Mouse (Mus musculus) embryonic stem cell, embryonic (primary cell): ENCODE measurements at regions not wholly inside any gene's neighbourhood (a gene's known extent, or its start where the extent isn't known, plus 50 kb on each side); places are given as distances from the start of the nearest gene placed in this dataset.

Source experiments
- CTCF ChIA-PET, 4 experiments: fragments of 300-600 bp in 2 of 4; fragments of 350-600 bp in 2 of 4; sonication (Branson Sonifier 250); formaldehyde crosslinking; loops; one replicate each; lab custom pipeline; 2022; ENCODE audit warnings: inconsistent platforms in 2 of 4; lab: Charles Lee
- POLR2A ChIA-PET, 4 experiments: fragments of 300-600 bp in 2 of 4; fragments of 350-600 bp in 2 of 4; sonication (Branson Sonifier 250); formaldehyde crosslinking; loops; one replicate each; lab custom pipeline; 2022; ENCODE audit warnings: antibody characterized with exemption in 4 of 4, inconsistent platforms in 1 of 4; lab: Charles Lee

- POLR2A ChIA-PET: interaction anchor here in 1 of 4 experiments (1.3 kb wide), 1 partner anchor 9 kb away, joined by 3 read pairs; no protein-coding TSS in a partner anchor
These were observed 376.2 kb downstream of the Rps24 start for GRCm38 (mm10) chr14:24863116-24863515.

GRCm38 (mm10) chr14:24865579-24866230 is 378.8 kb downstream of the Rps24 start:
- ChIA-PET POLR2A (interaction anchor here in 1 of 4 experiments (1.1 kb wide), 1 partner anchor 368 kb away, joined by 3 read pairs; no protein-coding TSS in a partner anchor), CTCF (no interaction called here)

More at GRCm38 (mm10) chr14:24863116-24863515, 376.2 kb downstream of the Rps24 start:
- CTCF ChIA-PET: no interaction called here

- ChIA-PET CTCF (interaction anchor here in 1 of 4 experiments (0.6 kb wide), 1 partner anchor 876 kb away, joined by 5 read pairs; no protein-coding TSS in a partner anchor), POLR2A (no interaction called here)
These were observed 380.9 kb downstream of the Rps24 start for GRCm38 (mm10) chr14:24867816-24868215.

GRCm38 (mm10) chr14:24868756-24869155 is 381.8 kb downstream of the Rps24 start:
- POLR2A ChIA-PET: no interaction called here
- CTCF ChIA-PET: no interaction called here

GRCm38 (mm10) chr14:24870246-24870645 is 383.3 kb downstream of the Rps24 start:
- ChIA-PET POLR2A (no interaction called here), CTCF (no interaction called here)

GRCm38 (mm10) chr14:24871392-24871998 is 384.6 kb downstream of the Rps24 start:
- POLR2A ChIA-PET: no interaction called here
- CTCF ChIA-PET: no interaction called here

- POLR2A ChIA-PET: interaction anchor here in 2 of 4 experiments (0.7 to 1.0 kb wide), 3 partner anchors 11 to 374 kb away, joined by 3 to 4 read pairs (median 4); no protein-coding TSS in a partner anchor
These were observed 386.0 kb downstream of the Rps24 start for GRCm38 (mm10) chr14:24872931-24873330.

GRCm38 (mm10) chr14:24873406-24873805 is 386.5 kb downstream of the Rps24 start:
- POLR2A ChIA-PET: interaction anchor here in 1 of 4 experiments (1.0 kb wide), 1 partner anchor 11 kb away, joined by 4 read pairs; no protein-coding TSS in a partner anchor
- CTCF ChIA-PET: no interaction called here

More at GRCm38 (mm10) chr14:24872931-24873330, 386.0 kb downstream of the Rps24 start:
- CTCF ChIA-PET: interaction anchor here (0.6 to 0.7 kb wide), 5 partner anchors 72 to 172 kb away, joined by 3 to 14 read pairs (median 5); no protein-coding TSS in a partner anchor

GRCm38 (mm10) chr14:24874426-24875155 is 387.7 kb downstream of the Rps24 start:
- CTCF ChIA-PET: interaction anchor here in 2 of 4 experiments (0.5 to 0.7 kb wide), 2 partner anchors 366 to 1269 kb away, joined by 3 read pairs; no protein-coding TSS in a partner anchor
- POLR2A ChIA-PET: interaction anchor here in 1 of 4 experiments (0.7 kb wide), 1 partner anchor 372 kb away, joined by 4 read pairs; no protein-coding TSS in a partner anchor

- ChIA-PET POLR2A (interaction anchor here in 1 of 4 experiments (0.7 kb wide), 1 partner anchor 372 kb away, joined by 4 read pairs; no protein-coding TSS in a partner anchor), CTCF (interaction anchor here in 1 of 4 experiments (0.7 kb wide), 1 partner anchor 367 kb away, joined by 3 read pairs; no protein-coding TSS in a partner anchor)
These were observed 388.2 kb downstream of the Rps24 start for GRCm38 (mm10) chr14:24875156-24875545.

- ChIA-PET CTCF (interaction anchor here in 1 of 4 experiments (0.5 to 0.7 kb wide), 4 partner anchors 12 to 1099 kb away, joined by 3 to 6 read pairs (median 4); no protein-coding TSS in a partner anchor), POLR2A (interaction anchor here in 1 of 4 experiments (0.8 kb wide), 1 partner anchor 378 kb away, joined by 4 read pairs; no protein-coding TSS in a partner anchor)
These were observed 389.0 kb downstream of the Rps24 start for GRCm38 (mm10) chr14:24875934-24876333.

GRCm38 (mm10) chr14:24876508-24876907 is 389.6 kb downstream of the Rps24 start:
- POLR2A ChIA-PET: no interaction called here
- CTCF ChIA-PET: interaction anchor here in 1 of 4 experiments (0.6 kb wide), 1 partner anchor 1099 kb away, joined by 3 read pairs; no protein-coding TSS in a partner anchor

- ChIA-PET POLR2A (no interaction called here), CTCF (no interaction called here)
These were observed 390.9 kb downstream of the Rps24 start for GRCm38 (mm10) chr14:24877853-24878252.

GRCm38 (mm10) chr14:24886164-24886563 is 399.2 kb downstream of the Rps24 start:
- ChIA-PET CTCF (no interaction called here), POLR2A (no interaction called here)

GRCm38 (mm10) chr14:24886896-24887421 is 400.0 kb downstream of the Rps24 start:
- ChIA-PET CTCF (no interaction called here), POLR2A (no interaction called here)

GRCm38 (mm10) chr14:24890856-24891255 is 403.9 kb downstream of the Rps24 start:
- ChIA-PET POLR2A (no interaction called here), CTCF (no interaction called here)

- POLR2A ChIA-PET: interaction anchor here in 1 of 4 experiments (0.6 to 1.7 kb wide), 3 partner anchors 10 to 444 kb away, joined by 3 to 4 read pairs (median 3); no protein-coding TSS in a partner anchor
- CTCF ChIA-PET: no interaction called here
These were observed 408.3 kb downstream of the Rps24 start for GRCm38 (mm10) chr14:24895196-24895595.

- ChIA-PET CTCF (interaction anchor here in 1 of 4 experiments (0.5 kb wide), 1 partner anchor 28 kb away, joined by 3 read pairs; no protein-coding TSS in a partner anchor), POLR2A (no interaction called here)
These were observed 409.8 kb downstream of the Rps24 start for GRCm38 (mm10) chr14:24896681-24897080.
